Mouse (Mus musculus) megakaryocyte, adult 5-6 weeks (primary cell): ENCODE measurements around the gene Gps2. TPM values are rescaled to one million over a fixed set of nuclear protein-coding genes. Genes with fewer than 3 reads are reported as not detected.

ENCODE experiments used
- ATAC-seq: 2 replicates; pipeline ENCODE4 v1.8.0; 2016; ENCODE audit warnings: mild to moderate bottlenecking, inconsistent platforms; ENCODE audit not compliant: poor library complexity, severe bottlenecking
- total RNA-seq, 2 experiments: library from RNA; stranded (forward) in 1 of 2; stranded (reverse) in 1 of 2; fragments of 153-499, 151-499 nt in 1 of 2; fragments of 221-1000, 200-1000 nt in 1 of 2; gene quantifications; 2 replicates each; pipeline versions ENCODE4 v1.2.3 to v1.2.4; 2015 to 2017

The Gps2 gene
- total RNA-seq, 2 experiments from 2014 or later: 64.9 to 140 TPM

- no peak for ATAC-seq
Measured at GRCm38 (mm10) chr11:69956218-69956617, 42.5 kb downstream of the Gps2 start.

- no peak for ATAC-seq
Measured at GRCm38 (mm10) chr11:69960616-69961015, 46.9 kb downstream of the Gps2 start.

GRCm38 (mm10) chr11:69961841-69962240 lies 48.2 kb downstream of the Gps2 start:
- ATAC-seq: peak; percentile 62

- ATAC-seq: no peak
Measured at GRCm38 (mm10) chr11:69964650-69965270, 51.1 kb downstream of the Gps2 start, which contains the start of gene Cldn7. Gene Cldn7 (plus strand): TSS chr11:69964779.

GRCm38 (mm10) chr11:69965271-69966005 lies 51.8 kb downstream of the Gps2 start:
- no peak for ATAC-seq

Other genes with a start within 250 kb of the Gps2 start
Only the 30 nearest of the 39 such genes appear.
- gene Polr2a, start 155.3 kb upstream of the Gps2 start, total RNA-seq (2015): 116 and 118 TPM in 2 replicates
- 38.6 and 42.9 TPM in 2 replicates for gene Polr2a, start 155.3 kb upstream of the Gps2 start, total RNA-seq (2017)
- not detected in 2 replicates for gene Slc35g3, start 151.9 kb upstream of the Gps2 start, total RNA-seq (2015)
- gene Slc35g3, start 151.9 kb upstream of the Gps2 start, total RNA-seq (2017): not detected in 2 replicates
- 1.6 and 2.6 TPM in 2 replicates for gene Zbtb4, start 148.0 kb upstream of the Gps2 start, total RNA-seq (2015)
- 1.4 and 2.4 TPM in 2 replicates for gene Zbtb4, start 148.0 kb upstream of the Gps2 start, total RNA-seq (2017)
- 0.32 and 0.36 TPM in 2 replicates for gene Chrnb1, start 117.9 kb upstream of the Gps2 start, total RNA-seq (2015)
- 0.16 TPM in 1 of 2 replicates, not detected in the other for gene Chrnb1, start 117.9 kb upstream of the Gps2 start, total RNA-seq (2017)
- gene Fgf11, start 112.0 kb upstream of the Gps2 start, total RNA-seq (2015): 0.14 TPM in 1 of 2 replicates, not detected in the other
- not detected in 2 replicates for gene Fgf11, start 112.0 kb upstream of the Gps2 start, total RNA-seq (2017)
- not detected in 2 replicates for gene Tmem102, start 108.3 kb upstream of the Gps2 start, total RNA-seq (2015)
- gene Tmem102, start 108.3 kb upstream of the Gps2 start, total RNA-seq (2017): not detected in 2 replicates
- gene Gm39566, start 98.6 kb upstream of the Gps2 start, total RNA-seq (2015): not detected in 2 replicates
- gene Gm39566, start 98.6 kb upstream of the Gps2 start, total RNA-seq (2017): not detected in 2 replicates
- gene Spem2, start 95.4 kb upstream of the Gps2 start, total RNA-seq (2015): not detected in 2 replicates
- gene Spem2, start 95.4 kb upstream of the Gps2 start, total RNA-seq (2017): not detected in 2 replicates
- gene Spem1, start 91.7 kb upstream of the Gps2 start, total RNA-seq (2015): not detected in 2 replicates
- gene Spem1, start 91.7 kb upstream of the Gps2 start, total RNA-seq (2017): not detected in 2 replicates
- gene Nlgn2, start 76.1 kb upstream of the Gps2 start, total RNA-seq (2015): 0.20 and 0.48 TPM in 2 replicates
- gene Nlgn2, start 76.1 kb upstream of the Gps2 start, total RNA-seq (2017): 0.16 and 0.88 TPM in 2 replicates
- gene Tmem256, start 75.4 kb upstream of the Gps2 start, total RNA-seq (2015): 217 and 226 TPM in 2 replicates
- gene Tmem256, start 75.4 kb upstream of the Gps2 start, total RNA-seq (2017): 117 and 158 TPM in 2 replicates
- gene Plscr3, start 67.5 kb upstream of the Gps2 start, total RNA-seq (2015): 19.8 and 23.7 TPM in 2 replicates
- gene Plscr3, start 67.5 kb upstream of the Gps2 start, total RNA-seq (2017): 10.8 and 18.1 TPM in 2 replicates
- gene Tnk1, start 55.2 kb upstream of the Gps2 start, total RNA-seq (2015): not detected in 2 replicates
- gene Tnk1, start 55.2 kb upstream of the Gps2 start, total RNA-seq (2017): 0.04 TPM in 1 of 2 replicates, not detected in the other
- not detected in 2 replicates for gene Tmem95, start 35.9 kb upstream of the Gps2 start, total RNA-seq (2015)
- gene Tmem95, start 35.9 kb upstream of the Gps2 start, total RNA-seq (2017): not detected in 2 replicates
- 2.9 and 3.3 TPM in 2 replicates for gene Kctd11, start 32.5 kb upstream of the Gps2 start, total RNA-seq (2015)
- gene Kctd11, start 32.5 kb upstream of the Gps2 start, total RNA-seq (2017): 3.0 and 3.3 TPM in 2 replicates
- 19.3 and 19.7 TPM in 2 replicates for gene Acap1, start 18.3 kb upstream of the Gps2 start, total RNA-seq (2015)
- gene Acap1, start 18.3 kb upstream of the Gps2 start, total RNA-seq (2017): 44.4 and 53.5 TPM in 2 replicates
- gene 2810408A11Rik, start 12.9 kb upstream of the Gps2 start, total RNA-seq (2015): 1.6 and 2.6 TPM in 2 replicates
- gene 2810408A11Rik, start 12.9 kb upstream of the Gps2 start, total RNA-seq (2017): 1.5 and 1.8 TPM in 2 replicates
- gene Neurl4, start 12.8 kb upstream of the Gps2 start, total RNA-seq (2015): 7.1 and 9.9 TPM in 2 replicates
- 11.9 and 18.9 TPM in 2 replicates for gene Neurl4, start 12.8 kb upstream of the Gps2 start, total RNA-seq (2017)
- 575 and 614 TPM in 2 replicates for gene Eif5a, start 8.1 kb downstream of the Gps2 start, total RNA-seq (2015)
- 561 and 596 TPM in 2 replicates for gene Eif5a, start 8.1 kb downstream of the Gps2 start, total RNA-seq (2017)
- gene Ybx2, start 21.9 kb downstream of the Gps2 start, total RNA-seq (2015): not detected in 2 replicates
- not detected in 2 replicates for gene Ybx2, start 21.9 kb downstream of the Gps2 start, total RNA-seq (2017)
- not detected in 2 replicates for gene Slc2a4, start 34.3 kb downstream of the Gps2 start, total RNA-seq (2015)
- gene Slc2a4, start 34.3 kb downstream of the Gps2 start, total RNA-seq (2017): 0.07 TPM in 1 of 2 replicates, not detected in the other
- gene Cldn7, start 50.9 kb downstream of the Gps2 start, total RNA-seq (2015): not detected in 2 replicates
- not detected in 2 replicates for gene Cldn7, start 50.9 kb downstream of the Gps2 start, total RNA-seq (2017)
- 120 and 150 TPM in 2 replicates for gene Ctdnep1, start 67.3 kb downstream of the Gps2 start, total RNA-seq (2015)
- gene Ctdnep1, start 67.3 kb downstream of the Gps2 start, total RNA-seq (2017): 26.6 and 27.0 TPM in 2 replicates
- 44.7 and 63.0 TPM in 2 replicates for gene Elp5, start 68.6 kb downstream of the Gps2 start, total RNA-seq (2015)
- 35.7 and 40.5 TPM in 2 replicates for gene Elp5, start 68.6 kb downstream of the Gps2 start, total RNA-seq (2017)
- gene Gabarap, start 77.3 kb downstream of the Gps2 start, total RNA-seq (2015): 843 and 872 TPM in 2 replicates
- gene Gabarap, start 77.3 kb downstream of the Gps2 start, total RNA-seq (2017): 599 and 651 TPM in 2 replicates
- 34.0 and 37.0 TPM in 2 replicates for gene Phf23, start 81.9 kb downstream of the Gps2 start, total RNA-seq (2015)
- gene Phf23, start 81.9 kb downstream of the Gps2 start, total RNA-seq (2017): 42.5 and 45.8 TPM in 2 replicates
- 7.9 and 9.3 TPM in 2 replicates for gene Dvl2, start 86.7 kb downstream of the Gps2 start, total RNA-seq (2015)
- gene Dvl2, start 86.7 kb downstream of the Gps2 start, total RNA-seq (2017): 12.7 and 16.9 TPM in 2 replicates
- 32.7 and 35.0 TPM in 2 replicates for gene Acadvl, start 101.5 kb downstream of the Gps2 start, total RNA-seq (2015)
- 31.7 and 37.0 TPM in 2 replicates for gene Acadvl, start 101.5 kb downstream of the Gps2 start, total RNA-seq (2017)
- 5.2 and 10.1 TPM in 2 replicates for gene Dlg4, start 103.1 kb downstream of the Gps2 start, total RNA-seq (2015)
- 1.3 and 3.7 TPM in 2 replicates for gene Dlg4, start 103.1 kb downstream of the Gps2 start, total RNA-seq (2017)
- gene Asgr1, start 140.2 kb downstream of the Gps2 start, total RNA-seq (2015): not detected in 2 replicates
- not detected in 2 replicates for gene Asgr1, start 140.2 kb downstream of the Gps2 start, total RNA-seq (2017)